Mouse (Mus musculus) thymus, postnatal 4 days (tissue): ENCODE measurements around the gene Cnst.

ENCODE experiments used
- DNase-seq: peaks from one replicate; pipeline ENCODE4 v3.0.0; 2021

The Cnst gene

GRCm38 (mm10) chr1:179553949-179554347 is 7.8 kb downstream of the Cnst start:
- no peak for DNase-seq

GRCm38 (mm10) chr1:179556921-179557320 is 10.8 kb downstream of the Cnst start:
- DNase-seq, result no peak

GRCm38 (mm10) chr1:179559446-179560194 is 13.4 kb downstream of the Cnst start:
- no peak for DNase-seq

- no peak for DNase-seq
Measured at GRCm38 (mm10) chr1:179560845-179561430, 14.8 kb downstream of the Cnst start.

GRCm38 (mm10) chr1:179563211-179563610 is 17.0 kb downstream of the Cnst start:
- DNase-seq, result no peak

- no peak for DNase-seq
Measured at GRCm38 (mm10) chr1:179563926-179564325, 17.8 kb downstream of the Cnst start.

- no peak for DNase-seq
Measured at GRCm38 (mm10) chr1:179567558-179567957, 21.4 kb downstream of the Cnst start.

- DNase-seq, result no peak
Measured at GRCm38 (mm10) chr1:179568690-179569398, 22.7 kb downstream of the Cnst start.

GRCm38 (mm10) chr1:179570482-179570881 is 24.3 kb downstream of the Cnst start:
- no peak for DNase-seq

GRCm38 (mm10) chr1:179571686-179572085 is 25.5 kb downstream of the Cnst start:
- no peak for DNase-seq

GRCm38 (mm10) chr1:179573650-179574206 is 27.6 kb downstream of the Cnst start:
- DNase-seq, result no peak

GRCm38 (mm10) chr1:179578625-179579024 is 32.5 kb downstream of the Cnst start:
- DNase-seq, result peak; percentile 54

- DNase-seq, result no peak
Measured at GRCm38 (mm10) chr1:179580200-179580599, 34.0 kb downstream of the Cnst start.

- DNase-seq, result no peak
Measured at GRCm38 (mm10) chr1:179581422-179581821, 35.3 kb downstream of the Cnst start.

- DNase-seq, result no peak
Measured at GRCm38 (mm10) chr1:179582021-179582433, 35.9 kb downstream of the Cnst start.

GRCm38 (mm10) chr1:179583090-179583489 is 36.9 kb downstream of the Cnst start:
- no peak for DNase-seq

- DNase-seq, result no peak
Measured at GRCm38 (mm10) chr1:179584220-179584619, 38.0 kb downstream of the Cnst start.

GRCm38 (mm10) chr1:179585646-179586045 is 39.5 kb downstream of the Cnst start:
- DNase-seq, result no peak

GRCm38 (mm10) chr1:179586430-179587095 is 40.4 kb downstream of the Cnst start:
- no peak for DNase-seq

GRCm38 (mm10) chr1:179588230-179588629 is 42.1 kb downstream of the Cnst start:
- DNase-seq, result no peak

- DNase-seq, result no peak
Measured at GRCm38 (mm10) chr1:179591639-179592038, 45.5 kb downstream of the Cnst start.

- DNase-seq, result no peak
Measured at GRCm38 (mm10) chr1:179592143-179592542, 46.0 kb downstream of the Cnst start.

- DNase-seq, result peak; percentile 43
Measured at GRCm38 (mm10) chr1:179592972-179593371, 46.8 kb downstream of the Cnst start.
